Mouse (Mus musculus) hindbrain, embryonic 12.5 days (tissue): ENCODE data around the gene Rab31. TPM values are rescaled to one million over a fixed set of nuclear protein-coding genes. Genes with fewer than 3 reads are reported as not detected.

ENCODE experiments used
- ATAC-seq: fragments of 200-750 bp; cut with Nextera tagmentation; 2 replicates; pipeline ENCODE4 v1.8.0; 2017; ENCODE audit warnings: moderate TSS enrichment; ENCODE audit not compliant: low FRiP score
- H3K27ac ChIP-seq: fragments of 300-500 bp; sonication (generic); 2 replicates; pipeline ENCODE4 v1.5.1; 2016; ENCODE audit warnings: mild to moderate bottlenecking
- H3K27me3 ChIP-seq: fragments of 300-500 bp; sonication (generic); 2 replicates; pipeline ENCODE4 v1.6.1; 2016; ENCODE audit warnings: mild to moderate bottlenecking
- H3K36me3 ChIP-seq: fragments of 300-500 bp; sonication (generic); 2 replicates; pipeline ENCODE4 v1.6.1; 2016; ENCODE audit warnings: mild to moderate bottlenecking
- H3K4me1 ChIP-seq: fragments of 300-500 bp; sonication (generic); 2 replicates; pipeline ENCODE4 v1.6.1; 2016
- H3K4me2 ChIP-seq: fragments of 300-500 bp; sonication (generic); replicated peaks from 2 replicates; pipeline ENCODE4 v1.6.1; 2016; ENCODE audit warnings: mild to moderate bottlenecking
- H3K4me3 ChIP-seq: fragments of 300-500 bp; sonication (generic); 2 replicates; pipeline ENCODE4 v1.5.1; 2016; ENCODE audit warnings: mild to moderate bottlenecking
- H3K9ac ChIP-seq: fragments of 300-500 bp; sonication (generic); 2 replicates; pipeline ENCODE4 v1.6.1; 2016; ENCODE audit warnings: mild to moderate bottlenecking, moderate library complexity
- H3K9me3 ChIP-seq: fragments of 300-500 bp; sonication (generic); replicated peaks from 2 replicates; pipeline ENCODE4 v1.6.1; 2016; ENCODE audit warnings: mild to moderate bottlenecking
- WGBS: fragments of 180-500 bp; shearing (Covaris S2); methylation state at CpG from one replicate; pipeline ENCODE4 v1.1.7; 2016; 5-methylcytosine and 5-hydroxymethylcytosine counted together
- polyA plus RNA-seq: library from polyadenylated mRNA; unstranded; fragments of >200 nt; fragmentation: Nextera tagmentation; extraction: Ambion mirVana; gene quantifications from 2 replicates; pipeline ENCODE4 v1.2.1, GENCODE M21; 2016

The Rab31 gene
- polyA plus RNA-seq, 1 experiment from 2014 or later = 76.9 TPM

- no peaks in the 10 kb centered on the region for H3K27me3 ChIP-seq
- 85% methylated on average over 17 of the region's 17 CpGs for WGBS
- no peak overlapping the region for H3K4me2 ChIP-seq
- H3K4me3 ChIP-seq = no peak overlapping the region
- H3K36me3 ChIP-seq = peaks cover 2% of the 10 kb centered on the region; the same call in 1 of the 2 replicates
- H3K9ac ChIP-seq = no peak overlapping the region
- H3K4me1 ChIP-seq = no peaks in the 10 kb centered on the region
- H3K27ac ChIP-seq = no peak overlapping the region
- ATAC-seq = no peak
- no peaks in the 10 kb centered on the region for H3K9me3 ChIP-seq
Measured at GRCm38 (mm10) chr17:65666388-65667161, 106.0 kb downstream of the Rab31 start.

- no peak for ATAC-seq
- Histone ChIP-seq H3K9ac (no peak overlapping the region), H3K9me3 (no peaks in the 10 kb centered on the region), H3K27ac (no peak overlapping the region), H3K27me3 (no peaks in the 10 kb centered on the region), H3K36me3 (peaks cover 2% of the 10 kb centered on the region; the same call in 1 of the 2 replicates), H3K4me2 (no peak overlapping the region), H3K4me1 (no peaks in the 10 kb centered on the region), H3K4me3 (no peak overlapping the region)
- WGBS = 94% methylated on average over 12 of the region's 12 CpGs
Measured at GRCm38 (mm10) chr17:65665786-65666387, 106.7 kb downstream of the Rab31 start.

GRCm38 (mm10) chr17:65663329-65664078 is 109.0 kb downstream of the Rab31 start:
- Histone ChIP-seq H3K27ac (no peak overlapping the region), H3K27me3 (no peaks in the 10 kb centered on the region), H3K4me1 (no peaks in the 10 kb centered on the region), H3K36me3 (peaks cover 2% of the 10 kb centered on the region; the same call in 1 of the 2 replicates), H3K9ac (no peak overlapping the region), H3K9me3 (no peaks in the 10 kb centered on the region), H3K4me2 (no peak overlapping the region), H3K4me3 (no peak overlapping the region)
- WGBS = 78% methylated on average over 14 of the region's 14 CpGs
- no peak for ATAC-seq

GRCm38 (mm10) chr17:65662662-65663061 is 109.9 kb downstream of the Rab31 start:
- no peak overlapping the region for H3K4me3 ChIP-seq
- H3K4me2 ChIP-seq = no peak overlapping the region
- WGBS = 82% methylated on average over 3 of the region's 3 CpGs
- no peak overlapping the region for H3K9ac ChIP-seq
- no peaks in the 10 kb centered on the region for H3K4me1 ChIP-seq
- H3K27me3 ChIP-seq = no peaks in the 10 kb centered on the region
- no peaks in the 10 kb centered on the region for H3K9me3 ChIP-seq
- H3K36me3 ChIP-seq = peaks cover 2% of the 10 kb centered on the region; the same call in 1 of the 2 replicates
- H3K27ac ChIP-seq = no peak overlapping the region
- ATAC-seq = no peak

- Histone ChIP-seq H3K4me3 (no peak overlapping the region), H3K36me3 (no peaks in the 10 kb centered on the region), H3K9ac (no peak overlapping the region), H3K27ac (no peak overlapping the region), H3K4me2 (no peak overlapping the region), H3K4me1 (no peaks in the 10 kb centered on the region), H3K9me3 (no peaks in the 10 kb centered on the region), H3K27me3 (no peaks in the 10 kb centered on the region)
- 88% methylated on average over 2 of the region's 2 CpGs for WGBS
- ATAC-seq = no peak
Measured at GRCm38 (mm10) chr17:65658416-65658815, 114.1 kb downstream of the Rab31 start.

GRCm38 (mm10) chr17:65657958-65658357 is 114.6 kb downstream of the Rab31 start:
- H3K27ac ChIP-seq = no peak overlapping the region
- no peaks in the 10 kb centered on the region for H3K36me3 ChIP-seq
- WGBS = 93% methylated on average over 9 of the region's 9 CpGs
- no peak for ATAC-seq
- H3K9me3 ChIP-seq = no peaks in the 10 kb centered on the region
- H3K9ac ChIP-seq = no peak overlapping the region
- H3K4me2 ChIP-seq = no peak overlapping the region
- no peak overlapping the region for H3K4me3 ChIP-seq
- H3K27me3 ChIP-seq = no peaks in the 10 kb centered on the region
- no peaks in the 10 kb centered on the region for H3K4me1 ChIP-seq

GRCm38 (mm10) chr17:65656731-65657130 is 115.8 kb downstream of the Rab31 start:
- no peaks in the 10 kb centered on the region for H3K9me3 ChIP-seq
- no peak for ATAC-seq
- H3K27ac ChIP-seq = no peak overlapping the region
- H3K27me3 ChIP-seq = no peaks in the 10 kb centered on the region
- 93% methylated on average over 6 of the region's 6 CpGs for WGBS
- no peaks in the 10 kb centered on the region for H3K4me1 ChIP-seq
- no peak overlapping the region for H3K9ac ChIP-seq
- H3K36me3 ChIP-seq = peaks cover 9% of the 10 kb centered on the region; the same call in 1 of the 2 replicates
- no peak overlapping the region for H3K4me2 ChIP-seq
- no peak overlapping the region for H3K4me3 ChIP-seq

- no peaks in the 10 kb centered on the region for H3K9me3 ChIP-seq
Measured at GRCm38 (mm10) chr17:65656076-65656475, 116.5 kb downstream of the Rab31 start.

GRCm38 (mm10) chr17:65655608-65656007 is 116.9 kb downstream of the Rab31 start:
- no peak overlapping the region for H3K4me3 ChIP-seq
- no peaks in the 10 kb centered on the region for H3K4me1 ChIP-seq
- no peak overlapping the region for H3K27ac ChIP-seq
- no peaks in the 10 kb centered on the region for H3K27me3 ChIP-seq
- ATAC-seq = no peak
- peaks cover 11% of the 10 kb centered on the region; the same call in 1 of the 2 replicates for H3K36me3 ChIP-seq
- WGBS = 86% methylated on average over 4 of the region's 4 CpGs
- H3K9ac ChIP-seq = no peak overlapping the region
- H3K9me3 ChIP-seq = no peaks in the 10 kb centered on the region
- no peak overlapping the region for H3K4me2 ChIP-seq

More at GRCm38 (mm10) chr17:65656076-65656475, 116.5 kb downstream of the Rab31 start:
- H3K4me3 ChIP-seq = no peak overlapping the region
- H3K36me3 ChIP-seq = peaks cover 11% of the 10 kb centered on the region; the same call in 1 of the 2 replicates
- WGBS = 87% methylated on average over 8 of the region's 8 CpGs
- no peak overlapping the region for H3K27ac ChIP-seq
- no peak overlapping the region for H3K4me2 ChIP-seq
- no peak overlapping the region for H3K9ac ChIP-seq
- no peak for ATAC-seq
- no peaks in the 10 kb centered on the region for H3K27me3 ChIP-seq
- H3K4me1 ChIP-seq = no peaks in the 10 kb centered on the region

GRCm38 (mm10) chr17:65650598-65650997 is 122.0 kb downstream of the Rab31 start:
- H3K4me1 ChIP-seq = no peaks in the 10 kb centered on the region
- WGBS = 89% methylated on average over 6 of the region's 6 CpGs
- no peak overlapping the region for H3K9ac ChIP-seq
- H3K27me3 ChIP-seq = no peaks in the 10 kb centered on the region
- H3K27ac ChIP-seq = no peak overlapping the region
- ATAC-seq = no peak
- no peak overlapping the region for H3K4me2 ChIP-seq
- peaks cover 11% of the 10 kb centered on the region; the same call in 1 of the 2 replicates for H3K36me3 ChIP-seq
- no peaks in the 10 kb centered on the region for H3K9me3 ChIP-seq
- no peak overlapping the region for H3K4me3 ChIP-seq

- no peak overlapping the region for H3K9ac ChIP-seq
- H3K27ac ChIP-seq = no peak overlapping the region
- H3K4me3 ChIP-seq = no peak overlapping the region
- ATAC-seq = no peak
- H3K9me3 ChIP-seq = no peaks in the 10 kb centered on the region
- WGBS = 86% methylated on average over 2 of the region's 2 CpGs
- peaks cover 11% of the 10 kb centered on the region; the same call in 1 of the 2 replicates for H3K36me3 ChIP-seq
- H3K4me2 ChIP-seq = no peak overlapping the region
- no peaks in the 10 kb centered on the region for H3K27me3 ChIP-seq
- no peaks in the 10 kb centered on the region for H3K4me1 ChIP-seq
Measured at GRCm38 (mm10) chr17:65649175-65649493, 123.4 kb downstream of the Rab31 start.
